Mouse (Mus musculus) hindbrain, embryonic 12.5 days (tissue): ENCODE results near the gene Defb19. TPM values are rescaled to one million over a fixed set of nuclear protein-coding genes. Genes with fewer than 3 reads are reported as not detected.
A peak's percentile ranks its signal among the peaks of the same experiment; 100 is the strongest.

Experiments
- ATAC-seq: fragments of 200-750 bp; cut with Nextera tagmentation; 2 replicates; pipeline ENCODE4 v1.8.0; 2017; ENCODE audit warnings: moderate TSS enrichment; ENCODE audit not compliant: low FRiP score
- H3K27ac ChIP-seq: fragments of 300-500 bp; sonication (generic); 2 replicates; pipeline ENCODE4 v1.5.1; 2016; ENCODE audit warnings: mild to moderate bottlenecking
- H3K27me3 ChIP-seq: fragments of 300-500 bp; sonication (generic); 2 replicates; pipeline ENCODE4 v1.6.1; 2016; ENCODE audit warnings: mild to moderate bottlenecking
- H3K36me3 ChIP-seq: fragments of 300-500 bp; sonication (generic); 2 replicates; pipeline ENCODE4 v1.6.1; 2016; ENCODE audit warnings: mild to moderate bottlenecking
- H3K4me1 ChIP-seq: fragments of 300-500 bp; sonication (generic); 2 replicates; pipeline ENCODE4 v1.6.1; 2016
- H3K4me2 ChIP-seq: fragments of 300-500 bp; sonication (generic); replicated peaks from 2 replicates; pipeline ENCODE4 v1.6.1; 2016; ENCODE audit warnings: mild to moderate bottlenecking
- H3K4me3 ChIP-seq: fragments of 300-500 bp; sonication (generic); 2 replicates; pipeline ENCODE4 v1.5.1; 2016; ENCODE audit warnings: mild to moderate bottlenecking
- H3K9ac ChIP-seq: fragments of 300-500 bp; sonication (generic); 2 replicates; pipeline ENCODE4 v1.6.1; 2016; ENCODE audit warnings: mild to moderate bottlenecking, moderate library complexity
- H3K9me3 ChIP-seq: fragments of 300-500 bp; sonication (generic); replicated peaks from 2 replicates; pipeline ENCODE4 v1.6.1; 2016; ENCODE audit warnings: mild to moderate bottlenecking
- WGBS: fragments of 180-500 bp; shearing (Covaris S2); methylation state at CpG from one replicate; pipeline ENCODE4 v1.1.7; 2016; 5-methylcytosine and 5-hydroxymethylcytosine counted together
- polyA plus RNA-seq: library from polyadenylated mRNA; unstranded; fragments of >200 nt; fragmentation: Nextera tagmentation; extraction: Ambion mirVana; gene quantifications from 2 replicates; pipeline ENCODE4 v1.2.1, GENCODE M21; 2016

The Defb19 gene
- polyA plus RNA-seq, result not detected in 2 replicates

DNA sequence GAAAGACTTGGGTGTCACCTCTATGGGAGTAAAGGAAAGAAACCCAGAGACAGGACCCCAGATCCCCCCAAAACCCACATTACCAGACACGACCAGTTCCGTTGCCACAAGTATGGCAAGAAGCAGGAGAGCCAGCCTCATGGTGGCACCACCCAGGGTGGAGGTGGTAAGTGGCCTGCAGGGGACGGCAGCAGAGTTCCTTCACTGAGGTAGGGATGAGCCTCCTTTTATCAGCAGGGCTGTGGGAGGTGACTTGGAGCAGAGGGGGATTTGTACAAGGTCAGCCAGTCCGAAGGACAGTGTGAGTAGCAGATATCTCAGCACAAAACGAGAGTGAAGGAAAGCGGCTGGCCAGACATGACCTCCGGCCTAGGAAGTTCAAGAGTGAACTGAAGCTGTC lies at the start of gene Defb19:
Gene Defb19 (minus strand): TSS at position 206 of the 400 bp plus-strand sequence.
- Histone ChIP-seq H3K4me1 (no peaks in the 10 kb centered on the region), H3K27me3 (no peaks in the 10 kb centered on the region), H3K27ac (no peak within 1 kb of the TSS), H3K4me3 (no peak within 1 kb of the TSS), H3K9me3 (no peaks in the 10 kb centered on the region), H3K9ac (no peak within 1 kb of the TSS), H3K36me3 (no peaks in the 10 kb centered on the region), H3K4me2 (no peak within 1 kb of the TSS)
- 65% methylated on average over 7 of the region's 7 CpGs for WGBS
- ATAC-seq, result no peak

DNA sequence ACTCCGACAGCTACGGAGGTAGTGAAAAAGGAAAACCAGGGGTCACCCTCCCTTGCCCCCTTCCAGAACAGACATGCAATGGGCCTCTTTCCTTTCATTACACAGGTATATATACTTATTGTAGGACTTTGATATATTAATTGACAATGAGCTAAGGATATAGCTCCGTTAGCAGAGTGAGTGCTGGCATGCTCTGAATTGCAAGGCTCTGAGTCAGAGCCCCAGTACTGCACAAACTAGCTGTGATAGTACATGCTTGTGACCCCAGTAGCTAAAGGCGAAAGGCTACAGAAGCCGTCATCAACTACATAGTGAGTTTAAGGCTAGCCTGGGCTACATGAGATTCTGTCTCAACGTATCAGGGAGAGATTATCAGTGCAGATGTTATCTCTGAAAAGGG lies 49.8 kb upstream of the Defb19 start:
- Histone ChIP-seq H3K27me3 (peaks cover 49% of the 10 kb centered on the region), H3K4me2 (no peak overlapping the region), H3K4me3 (no peak overlapping the region), H3K9ac (no peak overlapping the region), H3K27ac (no peak overlapping the region), H3K9me3 (no peaks in the 10 kb centered on the region), H3K36me3 (no peaks in the 10 kb centered on the region), H3K4me1 (peaks cover 22% of the 10 kb centered on the region)
- ATAC-seq, result no peak
- 91% methylated on average over 6 of the region's 6 CpGs for WGBS

DNA sequence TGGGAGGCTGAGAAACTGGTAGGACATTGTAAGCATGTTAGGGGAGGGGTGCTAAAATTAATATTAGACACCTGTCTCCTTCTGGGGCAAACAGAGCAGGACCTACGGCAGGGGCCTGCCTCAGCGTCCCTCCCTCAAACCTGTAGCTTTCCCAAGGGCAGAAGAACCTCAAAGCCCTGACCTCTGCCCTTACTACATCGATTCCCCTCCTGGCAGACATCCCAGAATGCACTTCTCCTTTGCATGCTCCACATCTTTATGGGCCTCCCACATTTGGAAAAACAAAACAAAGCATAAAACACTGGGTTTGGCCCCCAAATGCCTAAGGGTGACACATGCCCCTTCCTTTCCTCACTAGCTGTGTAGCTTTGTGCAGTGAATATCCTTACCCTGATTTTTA lies 49.1 kb upstream of the Defb19 start:
- Histone ChIP-seq H3K27ac (no peak overlapping the region), H3K9me3 (no peaks in the 10 kb centered on the region), H3K4me3 (no peak overlapping the region), H3K27me3 (peaks cover 52% of the 10 kb centered on the region), H3K4me1 (peaks cover 22% of the 10 kb centered on the region), H3K9ac (no peak overlapping the region), H3K4me2 (no peak overlapping the region), H3K36me3 (no peaks in the 10 kb centered on the region)
- WGBS, result 83% methylated on average over 3 of the region's 3 CpGs
- ATAC-seq, result no peak

DNA sequence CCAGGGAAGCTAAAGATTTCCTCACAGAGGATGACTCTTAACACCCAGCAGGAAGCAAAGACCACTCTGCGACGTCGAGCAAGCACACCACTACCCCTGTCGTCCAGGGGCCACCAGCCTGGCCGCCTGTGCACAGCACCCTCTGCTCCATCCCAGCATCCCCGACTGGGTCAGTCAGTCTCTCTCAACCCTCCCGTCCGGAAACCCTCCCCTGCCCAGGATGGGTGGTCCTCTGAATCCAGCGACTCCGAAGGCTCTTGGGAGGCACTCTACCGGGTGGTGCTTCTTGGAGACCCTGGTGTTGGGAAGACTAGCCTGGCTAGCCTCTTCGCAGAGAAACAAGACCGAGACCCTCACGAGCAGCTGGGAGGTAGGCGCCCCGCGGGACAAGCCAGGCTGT lies 48.0 kb upstream of the Defb19 start:
- Histone ChIP-seq H3K27ac (no peak overlapping the region), H3K27me3 (peaks cover 54% of the 10 kb centered on the region), H3K9ac (no peak overlapping the region), H3K4me2 (no peak overlapping the region), H3K4me3 (no peak overlapping the region), H3K9me3 (no peaks in the 10 kb centered on the region), H3K4me1 (peaks cover 22% of the 10 kb centered on the region), H3K36me3 (no peaks in the 10 kb centered on the region)
- WGBS, result 43% methylated on average over 17 of the region's 17 CpGs
- no peak for ATAC-seq

DNA sequence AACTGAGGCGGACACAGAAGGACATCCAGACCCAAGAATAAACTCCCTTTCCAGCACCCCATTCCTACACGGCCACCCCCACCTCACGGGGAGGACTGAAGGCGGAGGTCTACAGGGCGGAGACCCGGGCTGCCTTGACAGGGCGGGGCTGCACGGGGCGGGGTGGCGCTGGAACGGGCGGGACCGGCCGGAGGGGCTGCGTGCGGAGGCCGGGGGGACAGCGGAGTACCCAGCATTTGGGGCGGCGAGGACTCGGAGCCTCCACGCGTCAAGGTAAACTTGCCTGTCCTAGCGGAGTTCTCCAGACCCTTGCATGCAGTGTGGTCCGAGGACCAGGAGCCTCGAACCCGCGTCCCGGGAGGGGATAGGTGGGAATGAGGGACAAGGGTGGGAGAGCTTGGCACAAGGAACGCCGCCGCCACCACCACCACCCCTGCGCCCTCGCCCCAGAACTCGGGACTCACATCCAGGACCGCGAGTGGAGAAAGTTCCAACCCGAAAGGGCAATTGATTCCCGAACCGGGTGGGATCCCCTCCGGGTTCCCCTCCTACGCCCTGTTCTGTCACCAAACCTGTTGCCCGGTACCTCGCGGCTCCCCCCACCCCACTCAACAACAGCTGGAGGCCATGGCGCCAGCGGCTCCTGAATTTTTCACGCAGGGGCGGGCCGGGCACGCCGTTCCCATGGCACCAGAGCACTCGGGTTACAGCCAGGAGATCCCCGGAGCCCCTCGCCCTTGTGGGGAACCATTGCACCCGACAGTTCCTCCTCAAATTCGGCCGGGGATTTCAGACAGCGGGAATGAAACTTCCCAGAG lies 46.9 kb upstream of the Defb19 start, which contains the start of gene Rem1:
Gene Rem1 (plus strand): TSS at position 178 of the 818 bp plus-strand sequence.
- WGBS, result 1% methylated on average over 58 of the region's 59 CpGs
- H3K9ac ChIP-seq, result peak within 1 kb of the TSS; percentile 49
- no peaks in the 10 kb centered on the region for H3K9me3 ChIP-seq
- H3K27ac ChIP-seq, result no peak within 1 kb of the TSS
- peak within 1 kb of the TSS; percentile 33 for H3K4me3 ChIP-seq
- no peak for ATAC-seq
- H3K4me1 ChIP-seq, result peaks cover 22% of the 10 kb centered on the region
- H3K4me2 ChIP-seq, result peak within 1 kb of the TSS; percentile 65
- H3K27me3 ChIP-seq, result peaks cover 54% of the 10 kb centered on the region
- H3K36me3 ChIP-seq, result no peaks in the 10 kb centered on the region

DNA sequence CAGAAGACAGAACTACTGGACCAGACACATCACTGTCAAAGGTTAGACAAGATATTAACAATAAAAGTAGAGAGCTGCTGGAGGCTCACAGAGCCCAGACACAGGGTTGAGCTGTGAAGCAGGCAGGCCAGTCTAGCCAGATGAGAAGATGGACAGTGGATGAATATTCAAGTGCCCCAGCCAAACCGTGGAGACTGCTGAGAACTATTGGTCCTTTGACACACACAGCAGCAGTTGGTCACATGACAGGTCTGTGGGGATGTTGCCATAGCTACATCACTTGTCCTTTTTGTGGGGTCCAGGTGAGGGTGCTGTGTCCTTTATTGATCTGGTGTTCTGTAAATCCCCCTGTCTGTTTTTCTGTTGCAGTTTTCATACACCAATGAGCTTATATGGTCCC lies 45.1 kb upstream of the Defb19 start:
- peaks cover 22% of the 10 kb centered on the region for H3K4me1 ChIP-seq
- H3K4me3 ChIP-seq, result no peak overlapping the region
- no peak overlapping the region for H3K9ac ChIP-seq
- H3K27me3 ChIP-seq, result peaks cover 54% of the 10 kb centered on the region
- ATAC-seq, result peak; percentile 56; the same call in 1 of the 2 replicates
- 4% methylated on average over 1 of the region's 1 CpGs for whole genome bisulfite sequencing
- H3K27ac ChIP-seq, result no peak overlapping the region
- no peak overlapping the region for H3K4me2 ChIP-seq
- H3K36me3 ChIP-seq, result no peaks in the 10 kb centered on the region
- H3K9me3 ChIP-seq, result no peaks in the 10 kb centered on the region

DNA sequence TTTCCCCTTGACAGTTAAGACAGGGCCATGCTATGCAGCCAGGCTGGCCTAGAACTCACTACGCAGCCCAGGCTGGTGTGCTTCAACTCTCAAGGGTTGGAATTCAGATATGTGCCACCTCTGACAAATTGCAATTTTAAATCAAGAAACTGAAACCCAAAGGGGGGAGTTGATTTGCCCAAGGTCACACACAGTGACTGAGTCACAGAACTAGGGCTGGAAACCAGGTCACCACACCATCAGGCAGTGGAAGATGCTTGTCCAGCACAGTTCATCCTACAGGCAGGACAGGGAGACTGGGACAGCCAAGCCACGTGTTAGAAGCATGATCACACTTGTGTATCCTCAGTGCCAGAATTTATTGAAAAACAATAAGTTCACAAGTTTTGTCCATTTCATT lies 44.5 kb upstream of the Defb19 start:
- ATAC-seq, result no peak
- 90% methylated on average over 2 of the region's 2 CpGs for WGBS
- H3K9me3 ChIP-seq, result no peaks in the 10 kb centered on the region
- no peak overlapping the region for H3K4me2 ChIP-seq
- no peak overlapping the region for H3K27ac ChIP-seq
- no peak overlapping the region for H3K4me3 ChIP-seq
- no peak overlapping the region for H3K9ac ChIP-seq
- H3K27me3 ChIP-seq, result peaks cover 52% of the 10 kb centered on the region
- H3K36me3 ChIP-seq, result no peaks in the 10 kb centered on the region
- peaks cover 22% of the 10 kb centered on the region for H3K4me1 ChIP-seq

DNA sequence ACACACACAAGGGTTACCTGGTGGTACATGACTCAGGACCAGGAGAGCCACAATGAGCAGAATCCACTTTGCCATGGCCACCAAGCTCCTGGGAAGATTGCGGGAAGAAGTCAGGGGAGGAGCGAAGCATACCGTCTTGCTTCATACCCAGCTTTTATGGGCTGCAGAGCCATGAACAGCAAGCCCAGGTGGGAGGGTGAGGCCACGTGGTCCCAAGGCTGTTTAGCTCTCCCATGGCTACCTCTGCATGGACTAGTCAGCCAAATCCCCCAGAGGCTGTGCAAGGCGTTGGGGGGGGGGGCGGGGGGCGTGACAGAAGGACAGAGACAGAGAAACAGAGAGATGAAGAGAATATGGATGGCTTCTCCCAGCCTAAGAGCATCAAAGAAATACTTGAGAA lies 42.8 kb upstream of the Defb19 start, which contains the start of gene Defb25:
Gene Defb25 (minus strand): TSS at position 101 of the 400 bp plus-strand sequence.
- Histone ChIP-seq H3K27me3 (peaks cover 36% of the 10 kb centered on the region), H3K4me2 (no peak within 1 kb of the TSS), H3K27ac (no peak within 1 kb of the TSS), H3K9me3 (no peaks in the 10 kb centered on the region), H3K4me3 (no peak within 1 kb of the TSS), H3K9ac (no peak within 1 kb of the TSS), H3K36me3 (no peaks in the 10 kb centered on the region), H3K4me1 (peaks cover 21% of the 10 kb centered on the region)
- no peak for ATAC-seq
- WGBS, result 73% methylated on average over 7 of the region's 7 CpGs

DNA sequence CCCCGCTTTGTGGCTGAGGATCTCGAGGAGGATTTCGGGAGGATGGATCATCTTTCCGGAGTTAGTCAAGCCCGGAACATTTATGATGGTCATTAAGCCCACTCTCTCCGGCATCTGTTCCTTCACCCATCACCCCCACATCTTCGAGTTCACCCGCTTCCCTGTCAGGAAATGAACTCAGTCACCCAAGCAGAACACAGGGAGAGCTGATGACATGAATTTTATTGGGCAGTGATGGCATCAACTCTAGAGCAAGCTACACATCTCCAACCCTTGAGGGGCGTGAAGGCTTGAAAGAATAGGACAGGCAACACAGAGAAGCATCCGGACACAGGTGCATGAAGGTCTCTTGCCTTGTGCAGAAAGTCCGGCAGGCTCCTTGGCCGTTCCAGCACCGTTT lies 42.0 kb upstream of the Defb19 start:
- WGBS, result 82% methylated on average over 13 of the region's 13 CpGs
- peaks cover 14% of the 10 kb centered on the region for H3K4me1 ChIP-seq
- H3K4me3 ChIP-seq, result no peak overlapping the region
- no peaks in the 10 kb centered on the region for H3K9me3 ChIP-seq
- ATAC-seq, result no peak
- H3K27ac ChIP-seq, result no peak overlapping the region
- peaks cover 28% of the 10 kb centered on the region for H3K27me3 ChIP-seq
- no peak overlapping the region for H3K9ac ChIP-seq
- no peaks in the 10 kb centered on the region for H3K36me3 ChIP-seq
- H3K4me2 ChIP-seq, result no peak overlapping the region

DNA sequence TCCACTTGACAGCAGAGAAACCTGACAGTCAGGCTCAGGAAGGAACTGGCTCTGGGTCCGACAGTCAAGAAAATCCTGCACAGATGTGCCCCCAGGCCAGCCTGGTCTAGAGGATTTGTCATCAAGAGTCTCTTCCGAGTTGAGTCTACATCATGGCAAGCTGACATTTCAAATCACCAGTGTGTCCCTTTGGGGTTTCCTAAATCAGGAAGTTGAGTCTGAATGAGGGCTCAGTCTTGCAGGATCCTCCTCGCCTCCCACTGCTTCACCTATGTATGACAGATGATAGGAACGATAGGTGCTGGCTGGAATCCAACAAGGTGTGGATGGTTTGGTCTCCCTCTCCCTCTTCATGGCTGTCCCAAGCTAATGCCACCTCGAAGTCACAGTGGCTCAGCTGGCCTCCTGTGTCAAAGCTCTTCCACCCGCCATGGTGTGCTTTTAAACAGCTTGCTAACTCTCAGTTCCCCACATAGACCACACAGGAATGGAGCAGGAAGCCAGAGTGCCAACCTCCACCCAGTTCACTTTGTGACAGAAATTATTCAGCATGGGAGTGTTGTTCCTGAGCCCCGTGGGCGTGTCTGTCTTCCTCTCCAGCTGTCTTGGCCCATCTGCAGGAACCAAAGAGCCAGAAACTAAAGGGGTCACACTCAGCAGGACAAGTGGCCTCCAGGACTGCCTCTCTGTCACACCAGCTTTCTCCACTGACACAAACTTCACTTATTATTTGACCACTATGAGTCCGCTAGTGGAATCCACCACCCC lies 40.4 kb upstream of the Defb19 start:
- H3K36me3 ChIP-seq, result no peaks in the 10 kb centered on the region
- no peaks in the 10 kb centered on the region for H3K9me3 ChIP-seq
- ATAC-seq, result no peak
- H3K27me3 ChIP-seq, result peaks cover 12% of the 10 kb centered on the region
- H3K27ac ChIP-seq, result no peak overlapping the region
- no peak overlapping the region for H3K9ac ChIP-seq
- peaks cover 5% of the 10 kb centered on the region for H3K4me1 ChIP-seq
- WGBS, result 68% methylated on average over 9 of the region's 9 CpGs
- H3K4me2 ChIP-seq, result no peak overlapping the region
- H3K4me3 ChIP-seq, result no peak overlapping the region

DNA sequence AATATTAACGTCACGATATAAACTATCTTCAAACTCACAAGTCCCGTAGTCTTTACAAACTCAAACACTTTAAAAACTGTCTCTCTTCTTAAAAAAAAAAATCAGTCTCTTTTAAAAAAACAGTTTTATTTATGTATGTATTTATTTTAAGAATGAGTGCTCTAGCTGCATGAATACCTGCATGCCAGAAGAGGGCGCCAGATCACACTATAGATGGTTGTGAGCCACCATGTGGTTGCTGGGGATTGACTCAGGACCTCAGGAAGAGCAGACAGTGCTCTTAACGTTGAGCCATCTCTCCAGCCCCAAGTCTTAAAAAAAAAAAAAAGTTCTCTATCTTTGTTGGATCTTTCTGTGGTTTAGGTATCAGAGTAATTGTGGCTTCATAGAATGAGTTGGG lies 37.3 kb upstream of the Defb19 start:
- WGBS, result 58% methylated on average over 5 of the region's 5 CpGs
- Histone ChIP-seq H3K4me1 (no peaks in the 10 kb centered on the region), H3K36me3 (no peaks in the 10 kb centered on the region), H3K27ac (no peak overlapping the region), H3K4me3 (no peak overlapping the region), H3K4me2 (no peak overlapping the region), H3K27me3 (no peaks in the 10 kb centered on the region), H3K9me3 (no peaks in the 10 kb centered on the region), H3K9ac (no peak overlapping the region)
- no peak for ATAC-seq

DNA sequence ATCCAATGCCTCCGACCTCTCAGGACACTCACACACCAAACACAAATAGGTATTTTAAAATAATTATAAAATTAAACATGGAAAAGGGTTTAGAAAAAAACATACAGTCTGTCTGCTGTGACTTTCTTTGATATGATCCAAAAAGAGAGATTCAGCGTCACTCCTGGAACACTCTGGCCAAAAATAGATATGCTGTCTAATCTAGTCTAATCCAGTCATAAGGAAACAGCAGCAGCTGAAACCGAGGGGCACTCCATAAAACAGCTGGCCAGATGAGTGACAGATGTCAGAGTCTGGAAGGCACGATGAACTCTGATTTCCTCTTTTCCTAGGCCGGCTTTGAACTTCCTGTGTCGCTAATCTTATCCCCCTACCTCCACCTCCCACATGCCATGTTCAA lies 36.4 kb upstream of the Defb19 start:
- Histone ChIP-seq H3K36me3 (no peaks in the 10 kb centered on the region), H3K9me3 (no peaks in the 10 kb centered on the region), H3K27ac (no peak overlapping the region), H3K4me1 (no peaks in the 10 kb centered on the region), H3K4me3 (no peak overlapping the region), H3K27me3 (no peaks in the 10 kb centered on the region), H3K4me2 (no peak overlapping the region), H3K9ac (no peak overlapping the region)
- ATAC-seq, result no peak
- 83% methylated on average over 6 of the region's 6 CpGs for WGBS
